Mouse (Mus musculus): ENCODE results near the gene Ska3. TPM values are rescaled to one million over a fixed set of nuclear protein-coding genes. Genes with fewer than 3 reads are reported as not detected.
"Not testable (repeated sequence)": the region's sequence is repeated elsewhere in the genome, so short reads cannot be mapped to it uniquely, and the experiment has no call there.

The Ska3 gene
- total RNA-seq (2017), result 0.53 to 4.5 TPM (median 0.97 TPM) in 3 replicates

DNA sequence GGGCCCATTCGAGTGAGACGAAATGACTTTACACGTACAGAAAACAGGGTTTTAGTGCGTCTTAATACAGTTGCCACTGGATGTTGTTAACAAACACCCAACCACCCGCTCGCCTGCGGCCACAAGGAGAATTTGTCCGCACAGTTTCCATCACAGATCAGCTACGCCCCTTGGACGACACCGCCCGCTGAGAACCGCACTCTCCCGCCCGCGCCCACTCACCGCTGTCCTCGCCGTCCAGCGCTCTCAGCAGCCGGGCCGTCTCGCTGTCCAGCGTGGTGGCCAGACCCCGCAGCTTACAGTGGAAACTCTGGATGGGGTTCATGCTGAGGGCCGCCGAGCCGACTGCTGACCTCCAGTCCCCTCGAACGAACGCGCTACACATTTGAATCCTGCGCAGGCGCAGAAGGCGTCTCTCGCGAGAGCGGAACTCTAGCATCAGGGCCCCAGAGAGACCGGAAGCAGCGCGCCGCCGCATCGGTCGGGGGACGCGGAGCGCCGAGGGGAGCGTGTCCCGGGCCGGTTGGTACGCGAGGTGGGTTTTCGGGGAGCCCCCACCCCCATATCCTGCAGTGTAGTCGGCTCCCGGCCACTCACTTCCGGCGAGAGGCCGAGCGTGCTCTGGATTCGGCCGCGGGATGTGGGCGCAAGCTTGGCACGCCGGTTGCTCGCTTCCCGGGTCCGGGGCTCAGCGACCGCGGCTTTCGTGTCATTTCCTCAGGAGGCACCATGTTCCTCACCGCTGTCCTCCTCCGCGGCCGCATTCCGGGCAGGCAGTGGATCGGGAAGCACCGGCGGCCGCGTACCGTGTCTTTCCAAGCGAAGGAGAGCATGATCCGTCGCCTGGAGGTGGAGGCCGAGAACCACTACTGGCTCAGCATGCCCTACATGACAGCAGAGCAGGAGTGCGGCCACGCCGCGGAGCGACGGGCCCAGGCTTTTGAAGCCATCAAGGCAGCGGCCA lies at the start of gene Ska3, which contains the start of gene Mrpl57:
TSS of gene Ska3 (minus strand) at position 398 of the 964 bp plus-strand sequence.
TSS of gene Mrpl57 (plus strand) at position 447 of the 964 bp plus-strand sequence.
- peak; percentile 86 for ATAC-seq (replicated peaks; ENCODE audit: insufficient number of reproducible peaks, low FRiP score, low TSS enrichment, poor library complexity, severe bottlenecking)

- no peak for ATAC-seq (replicated peaks; ENCODE audit: insufficient number of reproducible peaks, low FRiP score, low TSS enrichment, poor library complexity, severe bottlenecking)
Observed at GRCm38 (mm10) chr14:57866676-57867276, 40.8 kb upstream of the Ska3 start.

- ATAC-seq (replicated peaks; ENCODE audit: insufficient number of reproducible peaks, low FRiP score, low TSS enrichment, poor library complexity, severe bottlenecking), result no peak
Observed at GRCm38 (mm10) chr14:57865256-57865655, 39.3 kb upstream of the Ska3 start.

GRCm38 (mm10) chr14:57863129-57863528 lies 37.1 kb upstream of the Ska3 start:
- ATAC-seq (replicated peaks; ENCODE audit: insufficient number of reproducible peaks, low FRiP score, low TSS enrichment, poor library complexity, severe bottlenecking), result no peak

GRCm38 (mm10) chr14:57861987-57862412 lies 36.0 kb upstream of the Ska3 start:
- ATAC-seq (replicated peaks; ENCODE audit: insufficient number of reproducible peaks, low FRiP score, low TSS enrichment, poor library complexity, severe bottlenecking), result no peak

GRCm38 (mm10) chr14:57859520-57859919 lies 33.5 kb upstream of the Ska3 start:
- ATAC-seq (replicated peaks; ENCODE audit: insufficient number of reproducible peaks, low FRiP score, low TSS enrichment, poor library complexity, severe bottlenecking), result no peak

GRCm38 (mm10) chr14:57858601-57859000 lies 32.6 kb upstream of the Ska3 start:
- no peak for ATAC-seq (replicated peaks; ENCODE audit: insufficient number of reproducible peaks, low FRiP score, low TSS enrichment, poor library complexity, severe bottlenecking)

- not testable (repeated sequence) for ATAC-seq (replicated peaks; ENCODE audit: insufficient number of reproducible peaks, low FRiP score, low TSS enrichment, poor library complexity, severe bottlenecking)
Observed at GRCm38 (mm10) chr14:57856037-57856436, 30.1 kb upstream of the Ska3 start.

DNA sequence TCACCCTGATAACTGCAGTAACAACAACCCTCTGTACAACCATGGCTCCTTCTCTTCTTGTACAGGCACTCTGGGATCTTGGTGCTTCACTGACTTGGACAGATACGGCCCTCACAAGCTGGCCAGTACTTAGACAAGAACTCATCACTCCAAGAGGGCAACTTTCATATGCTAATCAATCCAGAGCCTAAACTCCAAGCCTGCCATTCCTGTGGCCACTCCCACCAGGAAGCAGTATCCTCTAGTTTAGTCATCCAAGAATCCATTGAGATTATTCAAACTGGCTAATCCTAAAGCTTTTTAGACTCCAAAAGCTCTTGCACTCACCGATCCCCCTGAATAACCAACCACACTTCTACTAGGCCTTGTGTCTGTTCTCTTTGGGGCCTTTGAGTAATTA lies 27.0 kb upstream of the Ska3 start:
- no peak for ATAC-seq (replicated peaks; ENCODE audit: insufficient number of reproducible peaks, low FRiP score, low TSS enrichment, poor library complexity, severe bottlenecking)

DNA sequence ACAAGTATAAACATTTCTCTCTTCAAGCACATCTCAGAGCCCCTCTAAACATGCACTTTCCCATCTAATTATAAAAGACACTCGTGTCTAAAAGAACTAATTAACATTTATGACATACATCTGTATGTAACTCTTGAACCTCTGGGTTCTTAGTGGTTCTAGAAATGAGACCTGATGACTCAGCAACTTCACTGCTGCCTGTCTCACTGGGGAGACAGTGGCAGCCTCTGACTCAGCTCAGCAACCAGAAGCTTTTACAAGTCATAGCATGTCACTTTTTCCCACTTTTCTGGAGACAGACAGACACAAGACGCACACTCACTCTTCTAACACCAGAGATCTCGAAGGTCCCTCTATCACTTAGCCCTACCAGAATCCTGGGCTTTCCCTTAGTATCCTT lies 24.3 kb upstream of the Ska3 start:
- ATAC-seq (replicated peaks; ENCODE audit: insufficient number of reproducible peaks, low FRiP score, low TSS enrichment, poor library complexity, severe bottlenecking), result no peak

DNA sequence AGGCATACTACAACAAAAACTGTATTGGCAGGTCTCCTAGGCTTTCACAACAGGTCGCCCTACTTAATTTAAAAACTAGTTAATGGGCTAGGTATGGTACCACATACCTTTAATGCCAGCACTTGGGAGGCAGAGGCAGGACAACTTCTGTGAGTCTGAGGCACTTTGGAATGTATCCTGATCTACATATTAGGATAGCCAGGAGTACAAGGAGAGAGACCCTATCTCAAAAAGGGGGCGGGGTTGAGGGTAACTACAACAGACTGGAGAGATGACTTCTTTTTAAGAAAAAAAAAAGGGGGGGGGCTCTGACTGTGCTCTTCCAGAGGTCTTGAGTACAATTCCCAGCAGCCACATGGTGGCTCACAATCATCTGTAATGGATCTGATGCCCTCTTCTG lies 22.7 kb upstream of the Ska3 start:
- ATAC-seq (replicated peaks; ENCODE audit: insufficient number of reproducible peaks, low FRiP score, low TSS enrichment, poor library complexity, severe bottlenecking), result no peak

DNA sequence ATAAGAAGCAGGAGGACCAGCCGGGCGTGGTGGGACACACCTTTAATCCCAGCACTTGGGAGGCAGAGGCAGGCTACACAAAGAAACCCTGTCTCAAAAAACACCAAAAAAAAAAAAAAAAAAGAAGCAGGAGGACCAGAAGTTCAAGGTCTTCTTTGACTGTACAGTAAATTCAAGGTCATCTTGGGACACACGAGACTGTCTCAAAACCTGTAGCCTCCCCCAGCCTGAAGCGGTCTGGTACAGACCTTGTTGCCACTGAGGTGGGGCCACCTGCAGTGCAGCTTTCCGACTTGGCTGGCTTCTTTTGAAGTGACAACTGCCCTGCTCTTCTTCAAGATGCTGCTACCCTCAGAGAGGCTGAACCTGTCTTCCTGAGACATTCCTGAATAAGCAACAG lies 22.1 kb upstream of the Ska3 start:
- not testable (repeated sequence) for ATAC-seq (replicated peaks; ENCODE audit: insufficient number of reproducible peaks, low FRiP score, low TSS enrichment, poor library complexity, severe bottlenecking)

GRCm38 (mm10) chr14:57844535-57844934 lies 18.6 kb upstream of the Ska3 start:
- ATAC-seq (replicated peaks; ENCODE audit: insufficient number of reproducible peaks, low FRiP score, low TSS enrichment, poor library complexity, severe bottlenecking), result no peak

- ATAC-seq (replicated peaks; ENCODE audit: insufficient number of reproducible peaks, low FRiP score, low TSS enrichment, poor library complexity, severe bottlenecking), result no peak
Observed at GRCm38 (mm10) chr14:57835157-57835556, 9.2 kb upstream of the Ska3 start.

- ATAC-seq (replicated peaks; ENCODE audit: insufficient number of reproducible peaks, low FRiP score, low TSS enrichment, poor library complexity, severe bottlenecking), result no peak
Observed at GRCm38 (mm10) chr14:57833526-57833925, 7.5 kb upstream of the Ska3 start.

DNA sequence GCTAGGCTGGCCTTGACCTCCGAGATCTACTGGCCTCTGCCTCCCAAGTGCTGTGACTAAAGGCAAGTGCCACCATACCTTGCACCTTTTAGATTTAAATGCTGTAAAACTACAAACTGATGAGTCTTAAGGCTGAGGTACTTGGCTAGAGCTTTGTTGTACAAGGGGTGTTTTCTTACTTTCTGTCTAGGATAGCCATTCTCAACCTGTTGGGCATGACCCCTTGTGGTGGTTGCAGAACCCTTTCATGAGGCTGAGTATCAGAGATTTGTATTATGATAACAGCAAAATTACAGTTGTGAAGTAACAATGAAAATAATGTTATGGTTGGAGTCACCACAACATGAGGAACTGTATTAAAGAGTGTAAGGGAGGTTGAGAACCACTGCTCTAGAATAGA lies 1.3 kb upstream of the Ska3 start:
- no peak for ATAC-seq (replicated peaks; ENCODE audit: insufficient number of reproducible peaks, low FRiP score, low TSS enrichment, poor library complexity, severe bottlenecking)

- no peak for ATAC-seq (replicated peaks; ENCODE audit: insufficient number of reproducible peaks, low FRiP score, low TSS enrichment, poor library complexity, severe bottlenecking)
Observed at GRCm38 (mm10) chr14:57820839-57821238, 5.1 kb downstream of the Ska3 start.

- no peak for ATAC-seq (replicated peaks; ENCODE audit: insufficient number of reproducible peaks, low FRiP score, low TSS enrichment, poor library complexity, severe bottlenecking)
Observed at GRCm38 (mm10) chr14:57811844-57812243, 14.1 kb downstream of the Ska3 start.

- ATAC-seq (replicated peaks; ENCODE audit: insufficient number of reproducible peaks, low FRiP score, low TSS enrichment, poor library complexity, severe bottlenecking), result no peak
Observed at GRCm38 (mm10) chr14:57810886-57811285, 15.1 kb downstream of the Ska3 start.

GRCm38 (mm10) chr14:57808558-57808957 lies 17.4 kb downstream of the Ska3 start:
- peak; percentile 69; the same call in 1 of the 2 replicates for ATAC-seq (replicated peaks; ENCODE audit: insufficient number of reproducible peaks, low FRiP score, low TSS enrichment, poor library complexity, severe bottlenecking)

Measured in monocyte, adult 5-6 weeks (primary cell).